Mouse (Mus musculus) gastrocnemius, postnatal 14 days (tissue): ENCODE results near the gene 2010109A12Rik. TPM values are rescaled to one million over a fixed set of nuclear protein-coding genes. Genes with fewer than 3 reads are reported as not detected.

Experiments
- DNase-seq: peaks from one replicate; pipeline ENCODE4 v3.0.0; 2021; ENCODE audit warnings: mixed read lengths
- intact Hi-C: fragments of 180-260 bp; cut with DNase I; formaldehyde crosslinking; loops from one replicate; pipeline ENCODE4 v1.15.1; 2025; ENCODE audit warnings: low total_unique reads
- total RNA-seq, 2 experiments: library from RNA; stranded (reverse); gene quantifications; 2 replicates each; pipeline ENCODE4 v1.2.3; 2021

Gene 2010109A12Rik
- total RNA-seq, 2 experiments from 2014 or later = 0.60 TPM; not detected in 1

GRCm38 (mm10) chr5:93221661-93222060, 15.3 kb downstream of the 2010109A12Rik start:
- intact Hi-C loops = no loop called here
- DNase-seq = peak; percentile 36

GRCm38 (mm10) chr5:93224549-93224948, 18.2 kb downstream of the 2010109A12Rik start:
- intact Hi-C loops = no loop called here
- no peak for DNase-seq

GRCm38 (mm10) chr5:93227157-93227556, 20.8 kb downstream of the 2010109A12Rik start:
- no peak for DNase-seq
- intact Hi-C loops = no loop called here

- no peak for DNase-seq
- intact Hi-C loops = no loop called here
These were observed 23.2 kb downstream of the 2010109A12Rik start for GRCm38 (mm10) chr5:93229527-93229926.

- intact Hi-C loops = no loop called here
- no peak for DNase-seq
These were observed 25.4 kb downstream of the 2010109A12Rik start for GRCm38 (mm10) chr5:93231721-93232120.

- DNase-seq = no peak
- intact Hi-C loops = no loop called here
These were observed 26.5 kb downstream of the 2010109A12Rik start for GRCm38 (mm10) chr5:93232838-93233237.

- DNase-seq = no peak
- intact Hi-C loops = no loop called here
These were observed 27.8 kb downstream of the 2010109A12Rik start for GRCm38 (mm10) chr5:93234130-93234529.

GRCm38 (mm10) chr5:93234605-93235004, 28.3 kb downstream of the 2010109A12Rik start:
- intact Hi-C loops = no loop called here
- DNase-seq = no peak

- intact Hi-C loops = no loop called here
These were observed 29.6 kb downstream of the 2010109A12Rik start for GRCm38 (mm10) chr5:93235888-93236287.

GRCm38 (mm10) chr5:93236541-93236940, 30.2 kb downstream of the 2010109A12Rik start:
- no peak for DNase-seq
- intact Hi-C loops = no loop called here

More at GRCm38 (mm10) chr5:93235888-93236287, 29.6 kb downstream of the 2010109A12Rik start:
- DNase-seq = no peak

- intact Hi-C loops = no loop called here
- no peak for DNase-seq
These were observed 33.5 kb downstream of the 2010109A12Rik start for GRCm38 (mm10) chr5:93239590-93240544.

- intact Hi-C loops = no loop called here
- no peak for DNase-seq
These were observed 39.0 kb downstream of the 2010109A12Rik start for GRCm38 (mm10) chr5:93245280-93245679.

- DNase-seq = no peak
- intact Hi-C loops = no loop called here
These were observed 43.7 kb downstream of the 2010109A12Rik start for GRCm38 (mm10) chr5:93249940-93250578.

GRCm38 (mm10) chr5:93251001-93251760, 44.9 kb downstream of the 2010109A12Rik start:
- peak; percentile 53 for DNase-seq
- intact Hi-C loops = no loop called here

- no peak for DNase-seq
- intact Hi-C loops = no loop called here
These were observed 49.5 kb downstream of the 2010109A12Rik start for GRCm38 (mm10) chr5:93255759-93256265.

- DNase-seq = peak; percentile 12
- intact Hi-C loops = no loop called here
These were observed 50.6 kb downstream of the 2010109A12Rik start for GRCm38 (mm10) chr5:93256820-93257405.

- DNase-seq = no peak
- intact Hi-C loops = no loop called here
These were observed 53.0 kb downstream of the 2010109A12Rik start for GRCm38 (mm10) chr5:93259349-93259748.

- DNase-seq = no peak
- intact Hi-C loops = loop anchor here (5.0 kb wide), 1 partner anchor 49 kb away; no protein-coding TSS in a partner anchor
These were observed 54.7 kb downstream of the 2010109A12Rik start for GRCm38 (mm10) chr5:93260983-93261382.

GRCm38 (mm10) chr5:93262751-93263150, 56.4 kb downstream of the 2010109A12Rik start:
- DNase-seq = no peak
- intact Hi-C loops = loop anchor here (5.0 kb wide), 1 partner anchor 50 kb away; no protein-coding TSS in a partner anchor
